Mouse (Mus musculus) embryonic facial prominence, embryonic 13.5 days (tissue): ENCODE results near the gene Anxa6. TPM values are rescaled to one million over a fixed set of nuclear protein-coding genes. Genes with fewer than 3 reads are reported as not detected.
"Not testable (repeated sequence)": the region's sequence is repeated elsewhere in the genome, so short reads cannot be mapped to it uniquely, and the experiment has no call there.

ENCODE experiments used
- ATAC-seq: fragments of 200-750 bp; cut with Nextera tagmentation; 2 replicates; pipeline ENCODE4 v1.8.0; 2017; ENCODE audit warnings: low read depth; ENCODE audit not compliant: insufficient number of reproducible peaks, insufficient read depth, low FRiP score, low TSS enrichment
- H3K27ac ChIP-seq: fragments of 300-500 bp; sonication (generic); 2 replicates; pipeline ENCODE4 v1.5.1; 2015; ENCODE audit warnings: moderate library complexity, mild to moderate bottlenecking, inconsistent platforms
- H3K27me3 ChIP-seq: fragments of 300-500 bp; sonication (generic); 2 replicates; pipeline ENCODE4 v1.6.1; 2015; ENCODE audit warnings: mild to moderate bottlenecking, inconsistent platforms
- H3K36me3 ChIP-seq: fragments of 300-500 bp; sonication (generic); 2 replicates; pipeline ENCODE4 v1.6.1; 2015; ENCODE audit warnings: mild to moderate bottlenecking, inconsistent platforms
- H3K4me1 ChIP-seq: fragments of 300-500 bp; sonication (generic); 2 replicates; pipeline ENCODE4 v1.6.1; 2015; ENCODE audit warnings: inconsistent platforms
- H3K4me2 ChIP-seq: fragments of 300-500 bp; sonication (generic); 2 replicates; pipeline ENCODE4 v1.6.1; 2015; ENCODE audit warnings: moderate library complexity, mild to moderate bottlenecking, inconsistent platforms
- H3K4me3 ChIP-seq: fragments of 300-500 bp; sonication (generic); 2 replicates; pipeline ENCODE4 v1.5.1; 2015; ENCODE audit warnings: mild to moderate bottlenecking, inconsistent platforms
- H3K9ac ChIP-seq: fragments of 300-500 bp; sonication (generic); 2 replicates; pipeline ENCODE4 v1.6.1; 2015; ENCODE audit warnings: mild to moderate bottlenecking, inconsistent platforms
- H3K9me3 ChIP-seq: fragments of 300-500 bp; sonication (generic); 2 replicates; pipeline ENCODE4 v1.6.1; 2016; ENCODE audit warnings: inconsistent platforms
- WGBS: fragments of 180-500 bp; shearing (Covaris S2); methylation state at CpG from one replicate; pipeline ENCODE4 v1.1.7; 2015; ENCODE audit warnings: mixed read lengths; 5-methylcytosine and 5-hydroxymethylcytosine counted together
- polyA plus RNA-seq: library from polyadenylated mRNA; unstranded; fragments of >200 nt; fragmentation: Nextera tagmentation; extraction: Ambion mirVana; gene quantifications from 2 replicates; pipeline ENCODE4 v1.2.1, GENCODE M21; 2015

Gene Anxa6
- polyA plus RNA-seq, 1 experiment from 2014 or later: 246 TPM

- Histone ChIP-seq H3K36me3 (peaks cover 3% of the 10 kb centered on the region), H3K27me3 (no peaks in the 10 kb centered on the region), H3K9me3 (no peaks in the 10 kb centered on the region), H3K4me2 (no peak overlapping the region), H3K4me3 (no peak overlapping the region), H3K4me1 (peaks cover 6% of the 10 kb centered on the region; the same call in 1 of the 2 replicates), H3K27ac (no peak overlapping the region), H3K9ac (no peak overlapping the region)
- WGBS: 64% methylated on average over 5 of the region's 6 CpGs
- no peak for ATAC-seq
These were observed 60.5 kb downstream of the Anxa6 start for GRCm38 (mm10) chr11:54972789-54973188.

- Histone ChIP-seq H3K4me3 (no peak overlapping the region), H3K27ac (no peak overlapping the region), H3K36me3 (no peaks in the 10 kb centered on the region), H3K4me2 (no peak overlapping the region), H3K27me3 (no peaks in the 10 kb centered on the region), H3K9me3 (no peaks in the 10 kb centered on the region), H3K9ac (no peak overlapping the region), H3K4me1 (peaks cover 6% of the 10 kb centered on the region; the same call in 1 of the 2 replicates)
- ATAC-seq: no peak
- 59% methylated on average over 4 of the region's 4 CpGs for WGBS
These were observed 61.1 kb downstream of the Anxa6 start for GRCm38 (mm10) chr11:54972049-54972723.

- 73% methylated on average over 8 of the region's 8 CpGs for WGBS
- H3K4me3 ChIP-seq: no peak overlapping the region
These were observed 61.7 kb downstream of the Anxa6 start for GRCm38 (mm10) chr11:54971365-54972048.

GRCm38 (mm10) chr11:54965234-54965633 is 68.0 kb downstream of the Anxa6 start:
- no peak overlapping the region for H3K4me3 ChIP-seq
- ATAC-seq: no peak
- no peaks in the 10 kb centered on the region for H3K9me3 ChIP-seq
- H3K27me3 ChIP-seq: no peaks in the 10 kb centered on the region
- no peak overlapping the region for H3K9ac ChIP-seq
- H3K4me2 ChIP-seq: no peak overlapping the region
- H3K36me3 ChIP-seq: no peaks in the 10 kb centered on the region
- H3K4me1 ChIP-seq: peaks cover 9% of the 10 kb centered on the region
- H3K27ac ChIP-seq: no peak overlapping the region
- 77% methylated on average over 6 of the region's 6 CpGs for WGBS

More at GRCm38 (mm10) chr11:54971365-54972048, 61.7 kb downstream of the Anxa6 start:
- H3K36me3 ChIP-seq: no peaks in the 10 kb centered on the region
- no peak overlapping the region for H3K4me2 ChIP-seq
- H3K27ac ChIP-seq: no peak overlapping the region
- no peaks in the 10 kb centered on the region for H3K9me3 ChIP-seq
- ATAC-seq: no peak
- peaks cover 6% of the 10 kb centered on the region; the same call in 1 of the 2 replicates for H3K4me1 ChIP-seq
- no peak overlapping the region for H3K9ac ChIP-seq
- H3K27me3 ChIP-seq: no peaks in the 10 kb centered on the region

- Histone ChIP-seq H3K36me3 (no peaks in the 10 kb centered on the region), H3K27me3 (no peaks in the 10 kb centered on the region), H3K9ac (peak within 1 kb of the TSS; percentile 54), H3K9me3 (no peaks in the 10 kb centered on the region), H3K4me2 (peak within 1 kb of the TSS; percentile 24), H3K27ac (no peak within 1 kb of the TSS), H3K4me1 (peaks cover 9% of the 10 kb centered on the region), H3K4me3 (no peak within 1 kb of the TSS)
- 32% methylated on average over 6 of the region's 6 CpGs for WGBS
- no peak for ATAC-seq
These were observed 70.4 kb downstream of the Anxa6 start, which contains the start of gene Tnip1 for GRCm38 (mm10) chr11:54962810-54963209. Gene Tnip1, minus strand, starts transcription at chr11:54962917.

- WGBS: 66% methylated on average over 3 of the region's 3 CpGs
These were observed 71.3 kb downstream of the Anxa6 start for GRCm38 (mm10) chr11:54961921-54962320.

GRCm38 (mm10) chr11:54961164-54961850 is 71.9 kb downstream of the Anxa6 start:
- peaks cover 9% of the 10 kb centered on the region for H3K4me1 ChIP-seq
- no peak overlapping the region for H3K27ac ChIP-seq
- no peak overlapping the region for H3K4me2 ChIP-seq
- ATAC-seq: no peak
- 65% methylated on average over 6 of the region's 6 CpGs for WGBS
- H3K4me3 ChIP-seq: no peak overlapping the region
- H3K9me3 ChIP-seq: no peaks in the 10 kb centered on the region
- no peaks in the 10 kb centered on the region for H3K27me3 ChIP-seq
- H3K36me3 ChIP-seq: no peaks in the 10 kb centered on the region
- H3K9ac ChIP-seq: 0 out of 2 replicates have a peak overlapping the region, but pooled peaks have one; percentile 6

More at GRCm38 (mm10) chr11:54961921-54962320, 71.3 kb downstream of the Anxa6 start:
- no peak for ATAC-seq
- Histone ChIP-seq H3K36me3 (no peaks in the 10 kb centered on the region), H3K27me3 (no peaks in the 10 kb centered on the region), H3K4me3 (no peak overlapping the region), H3K27ac (no peak overlapping the region), H3K9me3 (no peaks in the 10 kb centered on the region), H3K9ac (no peak overlapping the region), H3K4me2 (no peak overlapping the region), H3K4me1 (peaks cover 9% of the 10 kb centered on the region)

- Histone ChIP-seq H3K4me3 (no peak overlapping the region), H3K9me3 (no peaks in the 10 kb centered on the region), H3K4me2 (no peak overlapping the region), H3K9ac (no peak overlapping the region), H3K4me1 (peaks cover 9% of the 10 kb centered on the region), H3K27ac (no peak overlapping the region), H3K36me3 (no peaks in the 10 kb centered on the region), H3K27me3 (no peaks in the 10 kb centered on the region)
- WGBS: 66% methylated on average over 6 of the region's 6 CpGs
- no peak for ATAC-seq
These were observed 73.0 kb downstream of the Anxa6 start for GRCm38 (mm10) chr11:54960251-54960650.

- Histone ChIP-seq H3K9ac (no peak overlapping the region), H3K9me3 (no peaks in the 10 kb centered on the region), H3K4me3 (no peak overlapping the region), H3K4me2 (no peak overlapping the region), H3K36me3 (no peaks in the 10 kb centered on the region), H3K27me3 (no peaks in the 10 kb centered on the region), H3K4me1 (peaks cover 23% of the 10 kb centered on the region), H3K27ac (no peak overlapping the region)
- ATAC-seq: no peak
- 58% methylated on average over 3 of the region's 3 CpGs for WGBS
These were observed 74.6 kb downstream of the Anxa6 start for GRCm38 (mm10) chr11:54958571-54959073.

GRCm38 (mm10) chr11:54957708-54958107 is 75.5 kb downstream of the Anxa6 start:
- H3K27me3 ChIP-seq, H3K4me3 ChIP-seq, H3K4me2 ChIP-seq, H3K36me3 ChIP-seq, H3K9ac ChIP-seq, H3K27ac ChIP-seq, ATAC-seq, H3K9me3 ChIP-seq: not testable (repeated sequence)
- 89% methylated on average over 3 of the region's 3 CpGs for WGBS
- peaks cover 22% of the 10 kb centered on the region for H3K4me1 ChIP-seq

GRCm38 (mm10) chr11:54956912-54957311 is 76.3 kb downstream of the Anxa6 start:
- ATAC-seq: no peak
- no peak overlapping the region for H3K27ac ChIP-seq
- H3K9me3 ChIP-seq: no peaks in the 10 kb centered on the region
- no peak overlapping the region for H3K9ac ChIP-seq
- WGBS: 48% methylated on average over 7 of the region's 7 CpGs
- H3K27me3 ChIP-seq: no peaks in the 10 kb centered on the region
- no peak overlapping the region for H3K4me2 ChIP-seq
- no peak overlapping the region for H3K4me3 ChIP-seq
- no peaks in the 10 kb centered on the region for H3K36me3 ChIP-seq
- peaks cover 19% of the 10 kb centered on the region for H3K4me1 ChIP-seq
